Mouse (Mus musculus) kidney, adult 2 months (tissue): ENCODE data around the gene Rnf150. TPM values are rescaled to one million over a fixed set of nuclear protein-coding genes. Genes with fewer than 3 reads are reported as not detected.

Experiments used
- DNase-seq: peaks from one replicate; pipeline ENCODE4 v3.0.0; 2021
- H3K27ac ChIP-seq: fragments of 200-500 bp; 2 replicates; pipeline ENCODE4 v1.5.1; 2012; ENCODE audit warnings: low read depth, low read length, control low read depth, inconsistent platforms; ENCODE audit not compliant: insufficient read depth
- H3K27me3 ChIP-seq: fragments of 200-500 bp; replicated peaks from 2 replicates; pipeline ENCODE4 v1.6.1; 2012; ENCODE audit warnings: mild to moderate bottlenecking, moderate library complexity, low read length, inconsistent platforms; ENCODE audit not compliant: control insufficient read depth, insufficient read depth
- H3K36me3 ChIP-seq: fragments of 200-500 bp; 2 replicates; pipeline ENCODE4 v1.6.1; 2012; ENCODE audit warnings: mild to moderate bottlenecking, moderate library complexity, low read length, inconsistent platforms; ENCODE audit not compliant: control insufficient read depth, insufficient read depth
- H3K4me1 ChIP-seq: fragments of 200-500 bp; 2 replicates; pipeline ENCODE4 v1.6.1; 2011; ENCODE audit warnings: low read length; ENCODE audit not compliant: control insufficient read depth, insufficient read depth
- H3K4me3 ChIP-seq: fragments of 200-500 bp; 2 replicates; pipeline ENCODE4 v1.5.1; 2011; ENCODE audit warnings: mild to moderate bottlenecking, low read depth, low read length, control low read depth; ENCODE audit not compliant: insufficient read depth
- CTCF ChIP-seq: fragments of 200-500 bp; conservative IDR thresholded peaks from 2 replicates; pipeline ENCODE4 v1.5.1; 2011; ENCODE audit warnings: low read depth, mild to moderate bottlenecking, control low read depth, low read length, moderate library complexity, mixed read lengths; ENCODE audit not compliant: insufficient read depth, insufficient read length
- POLR2A ChIP-seq: fragments of 200-500 bp; IDR thresholded peaks from one replicate; pipeline ENCODE4 v1.6.1; 2011; ENCODE audit warnings: low read depth, low read length, control low read depth
- WGBS: fragments of 180-500 bp; shearing (Covaris S2); methylation state at CpG from one replicate; pipeline ENCODE4 v1.1.7; 2018; 5-methylcytosine and 5-hydroxymethylcytosine counted together
- polyA plus RNA-seq: library from polyadenylated mRNA; depleted of rRNA; stranded (reverse); fragments of >200 nt; gene quantifications from 2 replicates; pipeline ENCODE4 v1.2.3, GENCODE M21; 2012

Gene Rnf150
- polyA plus RNA-seq, 1 experiment, result 1.6 TPM

DNA sequence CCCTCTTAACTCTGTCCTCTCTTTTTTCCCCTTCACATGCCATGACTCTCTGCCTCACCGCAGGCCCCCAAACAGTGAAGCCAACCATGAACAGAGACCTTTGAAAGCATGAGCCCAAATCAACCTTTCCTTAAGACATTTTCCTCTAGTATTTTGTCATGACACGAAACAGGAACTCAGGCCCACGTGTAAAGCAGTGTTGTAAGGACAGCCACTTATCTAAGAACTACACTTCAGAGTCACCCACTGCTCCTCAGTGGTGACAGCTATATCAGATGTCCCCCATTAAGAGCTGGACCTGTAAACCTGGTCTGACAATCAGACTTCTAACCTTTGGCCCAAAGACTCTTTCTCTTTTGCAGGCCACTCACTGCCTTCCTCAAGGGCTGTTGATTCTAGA, 40.3 kb downstream of the Rnf150 start:
- no peak overlapping the region for H3K4me3 ChIP-seq
- 60% methylated on average over 3 of the region's 3 CpGs for WGBS
- no peaks in the 10 kb centered on the region for H3K4me1 ChIP-seq

DNA sequence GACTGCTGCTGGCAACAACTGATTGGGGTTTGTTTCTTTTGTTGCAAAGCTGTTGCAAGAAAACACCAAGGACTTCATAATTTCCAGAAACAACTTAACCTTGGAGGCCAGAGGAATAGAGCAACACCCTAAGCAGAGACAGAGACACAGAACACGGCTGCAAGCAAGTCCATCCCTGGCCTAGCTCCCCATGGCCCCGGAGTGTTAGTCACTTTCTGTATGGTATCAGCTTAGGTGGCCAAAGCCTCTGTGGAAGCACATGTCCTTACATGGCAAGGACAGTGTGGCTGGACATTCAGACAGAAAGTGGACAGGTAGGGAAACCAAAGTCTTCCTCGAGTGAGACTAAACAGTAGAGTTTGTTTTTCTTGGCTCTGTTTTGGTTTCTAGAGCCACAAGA, 44.1 kb downstream of the Rnf150 start:
- no peak overlapping the region for H3K27ac ChIP-seq
- WGBS, result 55% methylated on average over 3 of the region's 3 CpGs
- no peak for TF ChIP-seq CTCF
- TF ChIP-seq POLR2A, result no peak
- no peak overlapping the region for H3K4me3 ChIP-seq
- no peaks in the 10 kb centered on the region for H3K4me1 ChIP-seq
- no peaks in the 10 kb centered on the region for H3K27me3 ChIP-seq
- DNase-seq, result no peak
- H3K36me3 ChIP-seq, result no peaks in the 10 kb centered on the region

More for the DNA sequence above, 40.3 kb downstream of the Rnf150 start:
- no peak for DNase-seq
- Histone ChIP-seq H3K27ac (no peak overlapping the region), H3K36me3 (no peaks in the 10 kb centered on the region), H3K27me3 (no peaks in the 10 kb centered on the region)
- no peak for TF ChIP-seq POLR2A
- TF ChIP-seq CTCF, result no peak

- Histone ChIP-seq H3K36me3 (no peaks in the 10 kb centered on the region), H3K4me1 (0 out of 2 replicates have a peak, but pooled peaks cover 2% of the 10 kb centered on the region)
- TF ChIP-seq CTCF (no peak), POLR2A (no peak)
Measured at GRCm38 (mm10) chr8:82911436-82911835, 48.3 kb downstream of the Rnf150 start.

DNA sequence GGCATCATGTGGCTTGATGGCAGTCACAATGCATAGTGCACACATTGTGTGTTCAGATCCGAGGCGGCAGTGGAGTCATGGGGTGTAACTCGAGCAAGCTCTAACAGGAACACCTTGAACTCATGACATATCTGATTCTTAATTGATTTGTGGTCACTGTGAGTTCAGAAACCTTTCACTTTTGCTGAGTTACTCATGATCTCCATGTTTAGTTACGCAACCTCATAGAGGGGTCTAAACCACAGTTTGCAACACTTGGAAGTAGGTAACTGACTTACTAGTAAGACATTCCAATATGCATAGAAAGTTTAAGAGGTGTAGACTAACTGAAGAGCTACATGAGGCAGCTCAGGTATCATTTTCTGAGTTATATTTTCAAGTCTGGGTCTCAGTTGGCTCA, 49.1 kb downstream of the Rnf150 start:
- H3K4me1 ChIP-seq, result 0 out of 2 replicates have a peak, but pooled peaks cover 2% of the 10 kb centered on the region
- 79% methylated on average over 4 of the region's 4 CpGs for WGBS
- TF ChIP-seq CTCF, result no peak
- no peak for TF ChIP-seq POLR2A

More at GRCm38 (mm10) chr8:82911436-82911835, 48.3 kb downstream of the Rnf150 start:
- no peak for DNase-seq
- H3K27ac ChIP-seq, result no peak overlapping the region
- H3K4me3 ChIP-seq, result no peak overlapping the region
- no peaks in the 10 kb centered on the region for H3K27me3 ChIP-seq

GRCm38 (mm10) chr8:82914543-82914942, 51.4 kb downstream of the Rnf150 start:
- no peaks in the 10 kb centered on the region for H3K27me3 ChIP-seq
- H3K4me1 ChIP-seq, result 0 out of 2 replicates have a peak, but pooled peaks cover 2% of the 10 kb centered on the region
- H3K36me3 ChIP-seq, result no peaks in the 10 kb centered on the region
- WGBS, result 60% methylated on average over 3 of the region's 3 CpGs
- H3K27ac ChIP-seq, result no peak overlapping the region
- TF ChIP-seq CTCF (no peak), POLR2A (no peak)
- no peak overlapping the region for H3K4me3 ChIP-seq
- DNase-seq, result no peak

More for the DNA sequence above, 49.1 kb downstream of the Rnf150 start:
- H3K27me3 ChIP-seq, result no peaks in the 10 kb centered on the region
- DNase-seq, result no peak
- no peak overlapping the region for H3K4me3 ChIP-seq
- H3K27ac ChIP-seq, result no peak overlapping the region
- H3K36me3 ChIP-seq, result no peaks in the 10 kb centered on the region

GRCm38 (mm10) chr8:82916851-82917539, 53.8 kb downstream of the Rnf150 start:
- Histone ChIP-seq H3K4me3 (no peak overlapping the region), H3K27me3 (no peaks in the 10 kb centered on the region), H3K27ac (no peak overlapping the region), H3K36me3 (no peaks in the 10 kb centered on the region), H3K4me1 (0 out of 2 replicates have a peak, but pooled peaks cover 2% of the 10 kb centered on the region)
- no peak for DNase-seq
- TF ChIP-seq POLR2A (no peak), CTCF (no peak)
- whole genome bisulfite sequencing, result 22% methylated on average over 1 of the region's 1 CpGs

DNA sequence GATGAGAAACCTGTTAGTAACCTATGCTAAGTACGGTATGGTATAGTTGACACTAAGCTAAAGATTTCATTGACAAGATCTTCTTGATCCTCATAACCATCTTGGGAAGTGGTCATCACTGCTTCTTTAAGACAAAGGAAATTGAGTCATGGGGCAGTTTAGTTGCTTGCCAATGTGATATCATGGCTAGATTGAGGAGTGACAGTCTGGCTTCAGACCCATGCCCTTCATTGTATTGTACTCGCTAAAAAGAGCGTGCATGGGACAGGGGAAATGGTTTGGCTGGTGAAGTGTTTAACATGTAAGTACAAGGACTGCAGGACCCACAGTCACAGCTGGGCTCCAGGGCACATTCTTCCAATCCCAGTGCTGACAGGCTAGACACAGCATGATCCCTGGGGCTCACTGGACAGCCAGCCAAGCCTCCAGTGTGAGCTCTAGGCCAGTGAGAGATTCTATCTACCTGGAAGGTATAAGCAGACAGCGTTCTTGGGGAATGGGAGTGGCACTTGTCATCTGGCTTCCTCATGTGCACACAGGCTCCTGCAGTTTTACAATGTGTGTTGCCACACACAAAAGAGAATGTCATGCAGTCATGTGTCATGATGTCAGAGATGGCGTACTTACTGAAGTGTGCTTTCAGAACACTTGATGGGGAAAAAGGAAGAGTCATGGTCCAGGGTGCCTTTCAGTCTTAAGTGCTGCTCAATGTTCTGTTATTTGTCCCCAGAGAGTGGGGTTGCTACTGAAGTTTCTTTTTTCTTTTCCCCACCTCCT, 54.6 kb downstream of the Rnf150 start:
- WGBS, result 86% methylated on average over 5 of the region's 5 CpGs
- H3K4me1 ChIP-seq, result 0 out of 2 replicates have a peak, but pooled peaks cover 2% of the 10 kb centered on the region
- DNase-seq, result no peak
- no peaks in the 10 kb centered on the region for H3K36me3 ChIP-seq
- no peak overlapping the region for H3K27ac ChIP-seq
- H3K4me3 ChIP-seq, result no peak overlapping the region
- TF ChIP-seq CTCF (no peak), POLR2A (no peak)
- H3K27me3 ChIP-seq, result no peaks in the 10 kb centered on the region
